Mouse (Mus musculus) liver, adult 2 months (tissue): ENCODE data around the gene Safb2. TPM values are rescaled to one million over a fixed set of nuclear protein-coding genes. Genes with fewer than 3 reads are reported as not detected.
"Not testable (repeated sequence)": the region's sequence is repeated elsewhere in the genome, so short reads cannot be mapped to it uniquely, and the experiment has no call there.

ENCODE experiments used
- DNase-seq: peaks from one replicate; pipeline ENCODE4 v3.0.0-alpha.2; 2011; ENCODE audit warnings: low read depth, low spot score; ENCODE audit errors: extremely low read depth
- H3K27ac ChIP-seq: fragments of 200-500 bp; replicated peaks from 2 replicates; pipeline ENCODE4 v1.5.1; 2012; ENCODE audit warnings: low read depth, mild to moderate bottlenecking, control low read depth, inconsistent platforms, low read length; ENCODE audit not compliant: insufficient read depth
- H3K27me3 ChIP-seq: fragments of 200-500 bp; 2 replicates; pipeline ENCODE4 v1.6.1; 2012; ENCODE audit warnings: mild to moderate bottlenecking, moderate library complexity, low read length, inconsistent platforms; ENCODE audit not compliant: control insufficient read depth, insufficient read depth
- H3K36me3 ChIP-seq: fragments of 200-500 bp; 2 replicates; pipeline ENCODE4 v1.6.1; 2012; ENCODE audit warnings: low read length, inconsistent platforms; ENCODE audit not compliant: control insufficient read depth, insufficient read depth
- H3K4me1 ChIP-seq: fragments of 200-500 bp; 2 replicates; pipeline ENCODE4 v1.6.1; 2011; ENCODE audit warnings: low read length; ENCODE audit not compliant: control insufficient read depth, insufficient read depth
- H3K4me3 ChIP-seq: fragments of 200-500 bp; 2 replicates; pipeline ENCODE4 v1.5.1; 2011; ENCODE audit warnings: low read depth, mild to moderate bottlenecking, control low read depth, low read length, moderate library complexity; ENCODE audit not compliant: insufficient read depth
- H3K79me2 ChIP-seq: fragments of 200-500 bp; 2 replicates; pipeline ENCODE4 v1.6.1; 2012; ENCODE audit warnings: inconsistent platforms, mild to moderate bottlenecking, low read length, moderate library complexity; ENCODE audit not compliant: control insufficient read depth, insufficient read depth
- H3K9ac ChIP-seq: fragments of 200-500 bp; 2 replicates; pipeline ENCODE4 v1.6.1; 2012; ENCODE audit warnings: low read depth, mild to moderate bottlenecking, control low read depth, inconsistent platforms, low read length
- CTCF ChIP-seq: fragments of 200-500 bp; IDR thresholded peaks from 2 replicates; pipeline ENCODE4 v1.5.1; 2011; ENCODE audit warnings: low read depth, low read length, control low read depth
- POLR2A ChIP-seq: fragments of 200-500 bp; IDR thresholded peaks from 2 replicates; pipeline ENCODE4 v1.6.1; 2011; ENCODE audit warnings: low read length, control low read depth; ENCODE audit not compliant: insufficient read depth; ENCODE audit errors: extremely low read depth
- WGBS: fragments of 180-500 bp; shearing (Covaris S2); methylation state at CpG from one replicate; pipeline ENCODE4 v1.1.7; 2018; 5-methylcytosine and 5-hydroxymethylcytosine counted together
- polyA plus RNA-seq: library from polyadenylated mRNA; depleted of rRNA; stranded (reverse); fragments of >200 nt; gene quantifications from 2 replicates; pipeline ENCODE4 v1.2.3, GENCODE M21; 2012; rRNA removed
- total RNA-seq: library from RNA; depleted of rRNA; stranded (reverse); fragments of >200 nt; gene quantifications from 2 replicates; pipeline ENCODE4 v1.2.3, GENCODE M21; 2014; rRNA removed

Gene Safb2
- total RNA-seq (30.6 and 32.8 TPM in 2 replicates), polyA plus RNA-seq (41.7 and 62.3 TPM in 2 replicates)

DNA sequence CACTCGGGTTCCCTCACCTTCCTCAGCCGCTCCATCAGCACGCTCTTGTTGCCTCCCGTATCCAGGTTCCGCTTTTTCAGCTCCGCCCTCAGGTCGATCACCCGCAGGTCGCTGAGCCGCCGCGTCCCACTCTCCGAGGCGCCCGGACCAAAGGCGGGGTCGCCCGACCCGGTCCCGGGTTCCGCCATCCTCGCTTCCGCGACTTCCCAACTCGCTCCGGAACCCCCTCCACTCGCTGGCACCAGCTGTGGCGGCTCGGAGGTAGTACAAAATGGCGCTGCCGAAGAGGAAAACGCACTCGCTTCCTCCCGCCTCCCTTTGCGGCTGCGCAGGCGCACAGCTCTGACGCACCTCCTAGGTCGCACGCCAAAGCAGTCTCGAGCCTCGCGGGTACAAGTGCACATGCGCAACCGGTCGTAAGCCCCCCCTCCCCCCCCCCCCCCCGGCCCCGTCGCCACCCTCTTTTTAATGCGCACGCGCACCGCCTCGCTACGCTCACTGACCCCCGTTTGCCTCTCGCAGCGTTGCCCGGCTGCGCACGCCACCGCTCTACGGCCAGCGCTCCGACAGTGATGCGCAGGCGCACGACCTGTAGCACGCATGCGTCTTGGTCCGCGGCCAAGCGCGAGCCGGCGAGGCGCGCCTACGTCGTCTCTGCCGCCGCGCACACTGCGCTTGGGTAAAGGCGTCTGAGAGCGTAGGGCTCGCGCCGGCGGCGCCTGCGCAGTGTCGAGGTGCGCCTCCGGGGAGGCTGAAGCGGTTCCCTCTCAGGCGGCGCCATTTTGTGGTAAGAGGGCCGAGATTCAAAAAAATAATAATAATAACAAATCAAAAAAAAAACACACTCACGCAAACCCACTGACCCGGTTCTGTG lies at the start of gene Safb2, which contains the start of gene Safb:
Gene Safb2 (minus strand): TSS at position 329 of the 874 bp plus-strand sequence.
Gene Safb (plus strand): TSS at position 569 of the 874 bp plus-strand sequence.
- no peak for TF ChIP-seq CTCF
- TF ChIP-seq POLR2A = peak; percentile 81
- H3K4me1 ChIP-seq = peaks cover 25% of the 10 kb centered on the region

DNA sequence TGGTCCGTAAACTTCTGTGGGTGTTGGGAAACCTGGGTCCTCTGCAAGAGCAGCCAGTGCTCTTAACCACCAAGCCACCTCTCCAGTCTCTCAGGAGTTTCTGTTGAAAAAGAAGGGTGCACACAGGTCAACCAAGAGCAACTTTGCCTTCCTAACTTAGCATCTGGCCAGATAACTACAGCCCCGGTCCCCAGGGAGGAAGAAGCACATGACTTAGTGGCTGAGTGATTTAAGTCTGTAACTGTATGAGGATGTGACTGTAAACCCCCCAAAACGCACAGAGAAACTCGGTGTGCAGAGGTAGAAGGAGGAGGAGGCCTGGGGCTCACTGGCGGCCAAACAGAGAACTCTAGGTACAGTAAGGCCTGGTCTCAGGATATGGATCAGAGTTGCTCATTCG lies 49.6 kb upstream of the Safb2 start:
- 86% methylated on average over 6 of the region's 6 CpGs for WGBS
- Histone ChIP-seq H3K9ac (no peak overlapping the region), H3K27ac (no peak overlapping the region), H3K36me3 (no peaks in the 10 kb centered on the region), H3K4me1 (no peaks in the 10 kb centered on the region), H3K79me2 (no peaks in the 10 kb centered on the region), H3K27me3 (no peaks in the 10 kb centered on the region), H3K4me3 (no peak overlapping the region)
- TF ChIP-seq CTCF (no peak), POLR2A (no peak)
- DNase-seq = no peak

More for the DNA sequence above, at the start of gene Safb2, which contains the start of gene Safb:
- H3K27ac ChIP-seq = peak within 1 kb of the TSS; percentile 92
- H3K36me3 ChIP-seq = peaks cover 25% of the 10 kb centered on the region; the same call in 1 of the 2 replicates
- H3K27me3 ChIP-seq = no peaks in the 10 kb centered on the region
- peaks cover 60% of the 10 kb centered on the region for H3K79me2 ChIP-seq
- WGBS = under 1% methylated on average over 101 of the region's 101 CpGs
- H3K9ac ChIP-seq = peak within 1 kb of the TSS; percentile 90
- DNase-seq = peak; percentile 90
- peak within 1 kb of the TSS; percentile 86 for H3K4me3 ChIP-seq

GRCm38 (mm10) chr17:56631807-56632206 lies 47.4 kb upstream of the Safb2 start:
- no peak for TF ChIP-seq CTCF
- no peak for TF ChIP-seq POLR2A
- H3K27ac ChIP-seq = no peak overlapping the region
- no peak for DNase-seq
- 70% methylated on average over 4 of the region's 4 CpGs for WGBS
- no peak overlapping the region for H3K9ac ChIP-seq
- no peaks in the 10 kb centered on the region for H3K27me3 ChIP-seq
- H3K79me2 ChIP-seq = no peaks in the 10 kb centered on the region
- H3K4me3 ChIP-seq = no peak overlapping the region
- no peaks in the 10 kb centered on the region for H3K36me3 ChIP-seq
- peaks cover 4% of the 10 kb centered on the region; the same call in 1 of the 2 replicates for H3K4me1 ChIP-seq

GRCm38 (mm10) chr17:56629800-56630781 lies 45.7 kb upstream of the Safb2 start:
- not testable (repeated sequence) for H3K4me3 ChIP-seq, H3K27ac ChIP-seq, H3K27me3 ChIP-seq, DNase-seq, H3K36me3 ChIP-seq, H3K9ac ChIP-seq, H3K4me1 ChIP-seq
- peaks cover 11% of the 10 kb centered on the region for H3K79me2 ChIP-seq
- 87% methylated on average over 27 of the region's 27 CpGs for WGBS

DNA sequence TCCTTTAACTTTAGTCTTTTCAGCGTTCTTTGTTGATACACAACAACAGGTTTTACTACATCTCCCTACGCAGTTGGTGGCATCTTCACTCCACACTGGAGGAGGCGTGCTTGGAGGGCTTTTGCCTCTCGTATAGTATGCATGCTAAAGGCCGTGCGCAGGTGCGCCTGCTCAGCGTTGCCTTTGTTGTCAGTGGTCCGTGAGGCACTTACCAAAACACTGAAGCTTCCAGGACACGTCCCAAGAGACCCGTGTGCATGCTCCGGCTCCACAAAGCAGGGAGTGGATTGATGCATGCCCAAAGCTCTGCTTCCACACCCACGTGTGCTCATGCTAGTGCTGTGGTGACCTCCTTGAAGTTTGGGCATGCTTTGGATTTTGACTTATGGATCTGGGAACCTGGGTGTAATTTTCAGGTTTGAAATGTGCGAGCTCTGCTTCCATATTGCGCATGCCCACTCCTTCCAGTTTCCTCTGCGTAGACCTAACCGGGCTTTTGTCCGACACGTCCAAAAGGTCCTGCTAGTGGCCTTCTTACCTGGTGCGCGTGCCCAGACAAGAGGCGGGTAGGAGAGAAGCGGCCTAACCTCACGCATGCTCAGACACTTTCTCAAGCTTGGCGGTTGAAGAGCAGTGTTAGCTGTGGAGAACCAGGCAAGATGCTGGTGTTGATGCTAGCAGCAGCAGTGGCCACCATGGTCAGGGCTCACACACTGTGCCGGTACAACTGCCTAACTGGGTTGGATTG lies 43.3 kb upstream of the Safb2 start, which contains the start of gene Catsperd:
Gene Catsperd (plus strand): TSS at position 614 of the 748 bp plus-strand sequence.
- no peak for TF ChIP-seq POLR2A
- peak within 1 kb of the TSS; percentile 36 for H3K9ac ChIP-seq
- no peaks in the 10 kb centered on the region for H3K36me3 ChIP-seq
- peak within 1 kb of the TSS; percentile 86 for H3K4me3 ChIP-seq
- no peaks in the 10 kb centered on the region for H3K27me3 ChIP-seq
- H3K27ac ChIP-seq = peak within 1 kb of the TSS; percentile 87
- DNase-seq = peak; percentile 61
- peaks cover 15% of the 10 kb centered on the region for H3K79me2 ChIP-seq
- WGBS = 20% methylated on average over 26 of the region's 26 CpGs
- peaks cover 10% of the 10 kb centered on the region; the same call in 1 of the 2 replicates for H3K4me1 ChIP-seq
